Mouse (Mus musculus) forebrain, embryonic 12.5 days (tissue): ENCODE measurements around the gene Cd34. TPM values are rescaled to one million over a fixed set of nuclear protein-coding genes. Genes with fewer than 3 reads are reported as not detected.

Source experiments
- ATAC-seq: fragments of 200-750 bp; cut with Nextera tagmentation; 2 replicates; pipeline ENCODE4 v1.8.0; 2017; ENCODE audit warnings: moderate TSS enrichment; ENCODE audit not compliant: low FRiP score
- H3K27ac ChIP-seq: fragments of 300-500 bp; sonication (generic); 2 replicates; pipeline ENCODE4 v1.5.1; 2016; ENCODE audit warnings: mild to moderate bottlenecking
- H3K27me3 ChIP-seq: fragments of 300-500 bp; sonication (generic); 2 replicates; pipeline ENCODE4 v1.6.1; 2016; ENCODE audit warnings: mild to moderate bottlenecking
- H3K36me3 ChIP-seq: fragments of 300-500 bp; sonication (generic); replicated peaks from 2 replicates; pipeline ENCODE4 v1.6.1; 2016; ENCODE audit warnings: mild to moderate bottlenecking
- H3K4me1 ChIP-seq: fragments of 300-500 bp; sonication (generic); 2 replicates; pipeline ENCODE4 v1.6.1; 2016
- H3K4me2 ChIP-seq: fragments of 300-500 bp; sonication (generic); 2 replicates; pipeline ENCODE4 v1.6.1; 2016; ENCODE audit warnings: mild to moderate bottlenecking, moderate library complexity
- H3K4me3 ChIP-seq: fragments of 300-500 bp; sonication (generic); replicated peaks from 2 replicates; pipeline ENCODE4 v1.5.1; 2016; ENCODE audit warnings: mild to moderate bottlenecking
- H3K9ac ChIP-seq: fragments of 300-500 bp; sonication (generic); 2 replicates; pipeline ENCODE4 v1.6.1; 2016; ENCODE audit warnings: mild to moderate bottlenecking
- H3K9me3 ChIP-seq: fragments of 300-500 bp; sonication (generic); 2 replicates; pipeline ENCODE4 v1.6.1; 2016
- WGBS: fragments of 180-500 bp; shearing (Covaris S2); methylation state at CpG from one replicate; pipeline ENCODE4 v1.1.7; 2016; 5-methylcytosine and 5-hydroxymethylcytosine counted together
- polyA plus RNA-seq: library from polyadenylated mRNA; unstranded; fragments of >200 nt; fragmentation: Nextera tagmentation; extraction: Ambion mirVana; gene quantifications from 2 replicates; pipeline ENCODE4 v1.2.1, GENCODE M21; 2016

The Cd34 gene
- polyA plus RNA-seq, 1 experiment from 2014 or later: 35.8 TPM

- Histone ChIP-seq H3K27ac (no peak overlapping the region), H3K4me2 (no peak overlapping the region), H3K27me3 (peaks cover 20% of the 10 kb centered on the region), H3K4me3 (no peak overlapping the region), H3K36me3 (no peaks in the 10 kb centered on the region), H3K9ac (no peak overlapping the region), H3K9me3 (no peaks in the 10 kb centered on the region), H3K4me1 (peaks cover 8% of the 10 kb centered on the region)
- ATAC-seq: no peak
These were observed 4.3 kb downstream of the Cd34 start for GRCm38 (mm10) chr1:194942912-194943311.

DNA sequence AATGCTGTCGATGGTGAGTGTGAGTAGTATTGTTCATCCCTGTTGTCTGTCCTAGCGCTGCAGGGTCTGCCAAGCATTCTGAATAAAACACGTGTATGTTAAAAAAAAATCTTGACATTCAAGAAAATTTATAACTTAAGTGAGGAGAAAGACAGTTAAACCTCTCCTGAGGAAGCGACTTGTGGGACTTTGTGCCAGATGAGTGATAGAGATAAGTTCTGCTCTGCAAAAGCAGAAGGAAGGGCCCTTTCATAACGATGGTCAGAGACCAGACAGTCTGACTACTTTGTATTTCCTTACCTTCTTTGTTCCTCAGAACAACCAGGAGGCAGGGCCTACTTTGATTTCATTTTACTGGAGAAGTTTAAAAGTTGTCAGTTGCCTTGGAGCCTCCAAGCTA is 4.9 kb downstream of the Cd34 start:
- WGBS: 89% methylated on average over 5 of the region's 5 CpGs
- Histone ChIP-seq H3K9ac (no peak overlapping the region), H3K4me2 (no peak overlapping the region), H3K4me1 (peaks cover 8% of the 10 kb centered on the region), H3K27me3 (peaks cover 16% of the 10 kb centered on the region), H3K9me3 (no peaks in the 10 kb centered on the region), H3K36me3 (no peaks in the 10 kb centered on the region), H3K4me3 (no peak overlapping the region), H3K27ac (no peak overlapping the region)
- no peak for ATAC-seq

- Histone ChIP-seq H3K36me3 (no peaks in the 10 kb centered on the region), H3K27ac (no peak overlapping the region), H3K4me3 (no peak overlapping the region), H3K4me1 (no peaks in the 10 kb centered on the region), H3K9ac (no peak overlapping the region), H3K4me2 (no peak overlapping the region), H3K9me3 (no peaks in the 10 kb centered on the region), H3K27me3 (no peaks in the 10 kb centered on the region)
- 73% methylated on average over 2 of the region's 2 CpGs for WGBS
- no peak for ATAC-seq
These were observed 6.8 kb downstream of the Cd34 start for GRCm38 (mm10) chr1:194945382-194945781.

- no peaks in the 10 kb centered on the region for H3K4me1 ChIP-seq
- WGBS: 95% methylated on average over 1 of the region's 1 CpGs
- no peak overlapping the region for H3K27ac ChIP-seq
- no peak for ATAC-seq
- no peak overlapping the region for H3K4me2 ChIP-seq
- no peaks in the 10 kb centered on the region for H3K9me3 ChIP-seq
- no peaks in the 10 kb centered on the region for H3K36me3 ChIP-seq
- H3K4me3 ChIP-seq: no peak overlapping the region
- no peaks in the 10 kb centered on the region for H3K27me3 ChIP-seq
- no peak overlapping the region for H3K9ac ChIP-seq
These were observed 7.8 kb downstream of the Cd34 start for GRCm38 (mm10) chr1:194946467-194946866.

DNA sequence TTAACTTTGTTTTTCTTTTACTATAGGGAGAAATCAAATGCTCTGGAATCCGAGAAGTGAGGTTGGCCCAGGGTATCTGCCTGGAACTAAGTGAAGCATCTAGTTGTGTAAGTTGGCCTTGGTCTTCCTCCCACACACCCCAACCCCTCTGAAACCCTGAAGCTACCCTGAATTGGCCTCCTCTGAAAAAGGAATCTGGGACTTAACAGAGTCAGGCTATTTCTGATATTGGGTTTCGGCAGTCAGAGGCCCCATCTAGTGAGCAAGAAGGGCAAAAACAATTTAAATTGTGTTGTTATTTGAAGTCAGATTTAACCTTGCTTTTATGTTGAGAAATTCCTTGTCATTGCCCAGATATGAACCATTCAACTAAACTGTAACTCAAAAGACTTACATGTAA is 12.3 kb downstream of the Cd34 start:
- H3K4me3 ChIP-seq: no peak overlapping the region

DNA sequence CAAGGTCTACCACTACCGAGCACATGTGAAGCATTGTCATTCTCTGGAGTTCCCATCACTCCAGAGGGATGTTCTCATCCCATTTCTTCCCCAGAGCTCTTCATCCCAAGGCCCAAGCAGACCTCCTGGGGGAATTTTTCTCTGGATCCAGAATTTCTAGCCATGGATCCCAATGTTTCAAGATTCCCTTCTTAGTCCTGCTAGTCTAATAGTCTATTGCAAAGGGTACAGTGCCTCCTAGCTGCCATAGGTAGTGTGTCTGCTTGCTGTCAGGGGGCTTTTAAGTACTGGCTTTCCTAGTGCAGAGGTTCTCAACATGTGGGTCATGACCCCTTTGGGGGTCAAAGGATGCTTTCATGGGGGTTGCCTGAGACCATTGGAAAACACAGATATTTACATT is 14.3 kb downstream of the Cd34 start:
- no peak for ATAC-seq
- Histone ChIP-seq H3K4me3 (no peak overlapping the region), H3K9ac (no peak overlapping the region), H3K9me3 (no peaks in the 10 kb centered on the region), H3K27me3 (no peaks in the 10 kb centered on the region), H3K4me2 (no peak overlapping the region), H3K36me3 (no peaks in the 10 kb centered on the region), H3K4me1 (no peaks in the 10 kb centered on the region), H3K27ac (no peak overlapping the region)
- 81% methylated on average over 1 of the region's 1 CpGs for whole genome bisulfite sequencing

More for the DNA sequence above, 12.3 kb downstream of the Cd34 start:
- Histone ChIP-seq H3K27me3 (no peaks in the 10 kb centered on the region), H3K4me2 (no peak overlapping the region), H3K4me1 (no peaks in the 10 kb centered on the region), H3K27ac (no peak overlapping the region), H3K9ac (no peak overlapping the region), H3K36me3 (no peaks in the 10 kb centered on the region), H3K9me3 (no peaks in the 10 kb centered on the region)
- WGBS: 66% methylated on average over 2 of the region's 2 CpGs
- no peak for ATAC-seq

- Histone ChIP-seq H3K36me3 (no peaks in the 10 kb centered on the region), H3K27me3 (no peaks in the 10 kb centered on the region), H3K9me3 (no peaks in the 10 kb centered on the region), H3K27ac (no peak overlapping the region), H3K4me1 (no peaks in the 10 kb centered on the region), H3K4me2 (no peak overlapping the region), H3K9ac (no peak overlapping the region), H3K4me3 (no peak overlapping the region)
- no peak for ATAC-seq
These were observed 16.1 kb downstream of the Cd34 start for GRCm38 (mm10) chr1:194954694-194955093.

DNA sequence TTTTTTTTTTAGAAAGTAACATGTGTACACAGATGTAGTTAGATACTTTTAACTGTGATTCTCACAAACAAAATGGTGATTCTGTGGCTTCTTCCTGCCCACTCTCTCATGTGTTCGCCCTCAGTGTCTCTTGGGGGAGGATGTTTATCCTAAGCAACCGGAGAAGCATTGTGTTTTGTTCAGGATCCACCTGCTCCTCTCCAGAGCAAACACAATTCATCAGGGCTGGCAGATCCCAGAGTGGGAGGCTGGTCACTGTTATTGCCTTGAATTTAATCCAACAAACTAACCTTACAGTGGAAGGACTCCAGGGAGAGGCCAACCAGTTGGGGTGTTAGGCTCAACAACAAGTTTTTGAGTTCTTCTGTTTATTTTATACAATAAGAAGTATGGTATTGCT is 17.1 kb downstream of the Cd34 start:
- Histone ChIP-seq H3K36me3 (no peaks in the 10 kb centered on the region), H3K27ac (no peak overlapping the region), H3K27me3 (no peaks in the 10 kb centered on the region), H3K9me3 (no peaks in the 10 kb centered on the region), H3K4me2 (no peak overlapping the region), H3K9ac (no peak overlapping the region), H3K4me1 (no peaks in the 10 kb centered on the region), H3K4me3 (no peak overlapping the region)
- no peak for ATAC-seq
- 59% methylated on average over 2 of the region's 2 CpGs for WGBS

DNA sequence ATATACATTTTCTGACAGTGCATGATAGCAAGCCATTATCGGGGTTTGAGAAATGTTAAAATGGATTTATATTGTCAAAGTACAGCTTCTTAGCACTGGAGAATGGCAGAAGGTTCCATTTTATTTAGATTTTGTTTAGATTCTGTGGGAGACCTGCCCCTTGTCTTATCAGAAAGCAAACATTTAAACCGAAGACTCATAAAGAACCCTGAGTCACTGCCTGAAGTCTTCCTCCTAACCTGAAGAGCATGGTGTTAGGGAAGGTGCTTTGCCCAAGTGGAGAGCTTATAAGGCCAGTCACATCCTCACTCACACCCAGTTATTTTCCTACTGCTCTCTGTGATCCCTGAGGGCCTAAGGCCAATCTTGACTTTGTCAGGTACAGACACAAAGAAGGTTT is 18.4 kb downstream of the Cd34 start:
- no peak overlapping the region for H3K27ac ChIP-seq
- H3K4me3 ChIP-seq: no peak overlapping the region
- no peaks in the 10 kb centered on the region for H3K36me3 ChIP-seq
- no peak for ATAC-seq
- no peak overlapping the region for H3K4me2 ChIP-seq
- no peaks in the 10 kb centered on the region for H3K4me1 ChIP-seq
- no peaks in the 10 kb centered on the region for H3K9me3 ChIP-seq
- 89% methylated on average over 2 of the region's 2 CpGs for WGBS
- no peak overlapping the region for H3K9ac ChIP-seq
- no peaks in the 10 kb centered on the region for H3K27me3 ChIP-seq

DNA sequence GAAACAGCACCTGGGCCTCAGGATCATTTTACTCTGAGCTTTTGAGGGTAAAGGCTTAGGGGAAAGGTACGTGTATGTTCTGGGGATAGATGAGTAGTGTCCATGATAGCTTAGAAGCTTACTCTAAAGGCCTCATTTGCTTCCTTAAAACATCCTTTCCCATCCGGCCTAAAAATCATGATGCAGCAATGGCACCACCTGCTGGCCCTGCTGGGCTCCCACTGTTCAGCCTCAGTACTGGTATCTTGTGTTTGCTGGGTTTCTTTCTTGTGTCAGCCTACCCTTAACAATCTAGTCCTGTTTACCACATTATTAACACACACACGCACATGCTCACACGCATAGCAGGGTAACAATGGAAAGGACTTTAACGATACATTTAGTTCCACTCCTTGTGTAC is 23.6 kb downstream of the Cd34 start:
- no peak overlapping the region for H3K27ac ChIP-seq
- no peak overlapping the region for H3K4me3 ChIP-seq
- H3K4me1 ChIP-seq: no peaks in the 10 kb centered on the region
- H3K27me3 ChIP-seq: no peaks in the 10 kb centered on the region
- peak; percentile 73 for ATAC-seq
- no peak overlapping the region for H3K9ac ChIP-seq
- no peaks in the 10 kb centered on the region for H3K36me3 ChIP-seq
- WGBS: 32% methylated on average over 5 of the region's 5 CpGs
- H3K9me3 ChIP-seq: no peaks in the 10 kb centered on the region
- H3K4me2 ChIP-seq: no peak overlapping the region

DNA sequence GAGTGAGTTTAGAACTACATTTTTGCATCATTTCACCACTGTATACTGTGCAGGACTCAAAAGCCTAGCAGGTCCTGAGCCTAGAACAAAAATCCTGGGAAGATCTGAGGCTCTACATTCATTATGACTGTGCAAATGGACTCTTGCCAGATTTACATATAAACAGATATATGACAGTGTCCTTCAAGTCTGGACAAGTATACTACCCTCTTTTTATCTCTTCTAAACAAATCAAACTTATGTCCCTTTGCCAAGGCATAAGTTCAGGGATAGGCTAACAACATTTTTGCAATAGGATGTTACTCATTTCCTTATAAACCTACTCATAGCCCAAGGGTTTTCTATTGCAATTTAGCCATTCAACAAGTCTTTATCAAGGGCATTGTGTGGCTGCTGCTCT is 24.1 kb downstream of the Cd34 start:
- H3K36me3 ChIP-seq: no peaks in the 10 kb centered on the region

GRCm38 (mm10) chr1:194971980-194972379 is 33.4 kb downstream of the Cd34 start:
- Histone ChIP-seq H3K4me2 (no peak overlapping the region), H3K4me1 (peaks cover 3% of the 10 kb centered on the region; the same call in 1 of the 2 replicates), H3K4me3 (no peak overlapping the region), H3K9me3 (no peaks in the 10 kb centered on the region), H3K27ac (no peak overlapping the region), H3K27me3 (no peaks in the 10 kb centered on the region), H3K9ac (no peak overlapping the region), H3K36me3 (no peaks in the 10 kb centered on the region)
- no peak for ATAC-seq
- 93% methylated on average over 4 of the region's 4 CpGs for WGBS

More for the DNA sequence above, 24.1 kb downstream of the Cd34 start:
- no peaks in the 10 kb centered on the region for H3K27me3 ChIP-seq
- no peak for ATAC-seq
- no peak overlapping the region for H3K9ac ChIP-seq
- no peaks in the 10 kb centered on the region for H3K4me1 ChIP-seq
- no peak overlapping the region for H3K27ac ChIP-seq
- H3K4me2 ChIP-seq: no peak overlapping the region
- no peaks in the 10 kb centered on the region for H3K9me3 ChIP-seq
- no peak overlapping the region for H3K4me3 ChIP-seq

- peak overlapping the region; percentile 71 for H3K9ac ChIP-seq
- H3K27me3 ChIP-seq: no peaks in the 10 kb centered on the region
- H3K4me3 ChIP-seq: peak overlapping the region; percentile 65
- H3K9me3 ChIP-seq: no peaks in the 10 kb centered on the region
- no peaks in the 10 kb centered on the region for H3K36me3 ChIP-seq
- peak; percentile 92 for ATAC-seq
- H3K4me2 ChIP-seq: peak overlapping the region; percentile 87
- H3K27ac ChIP-seq: peak overlapping the region; percentile 68
- under 1% methylated on average over 40 of the region's 42 CpGs for WGBS
- H3K4me1 ChIP-seq: peaks cover 21% of the 10 kb centered on the region
These were observed 37.5 kb downstream of the Cd34 start for GRCm38 (mm10) chr1:194976164-194976516.
